Mouse (Mus musculus) thymus, adult 2 months (tissue): ENCODE measurements around the gene Psma4. TPM values are rescaled to one million over a fixed set of nuclear protein-coding genes. Genes with fewer than 3 reads are reported as not detected.
A peak's percentile ranks its signal among the peaks of the same experiment; 100 is the strongest.

Experiments used
- DNase-seq: peaks from one replicate; pipeline ENCODE4 v3.0.0; 2021
- H3K27ac ChIP-seq: fragments of 200-500 bp; 2 replicates; pipeline ENCODE4 v1.5.1; 2012; ENCODE audit warnings: low read length, control low read depth; ENCODE audit not compliant: control insufficient read depth, insufficient read depth
- H3K27me3 ChIP-seq: fragments of 200-500 bp; 2 replicates; pipeline ENCODE4 v1.6.1; 2012; ENCODE audit warnings: mild to moderate bottlenecking, low read length, moderate library complexity, mixed read lengths; ENCODE audit not compliant: control insufficient read depth, insufficient read depth
- H3K36me3 ChIP-seq: fragments of 200-500 bp; 2 replicates; pipeline ENCODE4 v1.6.1; 2012; ENCODE audit warnings: mild to moderate bottlenecking, low read length, moderate library complexity; ENCODE audit not compliant: control insufficient read depth, insufficient read depth
- H3K4me1 ChIP-seq: fragments of 200-500 bp; replicated peaks from 2 replicates; pipeline ENCODE4 v1.6.1; 2012; ENCODE audit warnings: low read length; ENCODE audit not compliant: control insufficient read depth, insufficient read depth
- H3K4me3 ChIP-seq: fragments of 200-500 bp; 2 replicates; pipeline ENCODE4 v1.5.1; 2012; ENCODE audit warnings: mild to moderate bottlenecking, low read length, control low read depth, moderate library complexity; ENCODE audit not compliant: control insufficient read depth, insufficient read depth
- CTCF ChIP-seq: fragments of 200-500 bp; IDR thresholded peaks from 2 replicates; pipeline ENCODE4 v1.5.1; 2012; ENCODE audit warnings: mild to moderate bottlenecking, control low read depth, low read length, moderate library complexity, borderline replicate concordance; ENCODE audit not compliant: control insufficient read depth, poor library complexity, insufficient read depth; ENCODE audit errors: extremely low read depth
- POLR2A ChIP-seq: fragments of 200-500 bp; IDR thresholded peaks from 2 replicates; pipeline ENCODE4 v1.6.1; 2012; ENCODE audit warnings: mild to moderate bottlenecking, low read length, control low read depth, moderate library complexity; ENCODE audit not compliant: control insufficient read depth, poor library complexity, insufficient read depth; ENCODE audit errors: extremely low read depth
- WGBS: fragments of 180-500 bp; shearing (Covaris S2); methylation state at CpG from one replicate; pipeline ENCODE4 v1.1.7; 2018; 5-methylcytosine and 5-hydroxymethylcytosine counted together
- polyA plus RNA-seq: library from polyadenylated mRNA; depleted of rRNA; stranded (reverse); fragments of >200 nt; gene quantifications from 2 replicates; pipeline ENCODE4 v1.2.3, GENCODE M21; 2012; rRNA removed

The Psma4 gene
- polyA plus RNA-seq, 1 experiment, result 92.4 TPM

DNA sequence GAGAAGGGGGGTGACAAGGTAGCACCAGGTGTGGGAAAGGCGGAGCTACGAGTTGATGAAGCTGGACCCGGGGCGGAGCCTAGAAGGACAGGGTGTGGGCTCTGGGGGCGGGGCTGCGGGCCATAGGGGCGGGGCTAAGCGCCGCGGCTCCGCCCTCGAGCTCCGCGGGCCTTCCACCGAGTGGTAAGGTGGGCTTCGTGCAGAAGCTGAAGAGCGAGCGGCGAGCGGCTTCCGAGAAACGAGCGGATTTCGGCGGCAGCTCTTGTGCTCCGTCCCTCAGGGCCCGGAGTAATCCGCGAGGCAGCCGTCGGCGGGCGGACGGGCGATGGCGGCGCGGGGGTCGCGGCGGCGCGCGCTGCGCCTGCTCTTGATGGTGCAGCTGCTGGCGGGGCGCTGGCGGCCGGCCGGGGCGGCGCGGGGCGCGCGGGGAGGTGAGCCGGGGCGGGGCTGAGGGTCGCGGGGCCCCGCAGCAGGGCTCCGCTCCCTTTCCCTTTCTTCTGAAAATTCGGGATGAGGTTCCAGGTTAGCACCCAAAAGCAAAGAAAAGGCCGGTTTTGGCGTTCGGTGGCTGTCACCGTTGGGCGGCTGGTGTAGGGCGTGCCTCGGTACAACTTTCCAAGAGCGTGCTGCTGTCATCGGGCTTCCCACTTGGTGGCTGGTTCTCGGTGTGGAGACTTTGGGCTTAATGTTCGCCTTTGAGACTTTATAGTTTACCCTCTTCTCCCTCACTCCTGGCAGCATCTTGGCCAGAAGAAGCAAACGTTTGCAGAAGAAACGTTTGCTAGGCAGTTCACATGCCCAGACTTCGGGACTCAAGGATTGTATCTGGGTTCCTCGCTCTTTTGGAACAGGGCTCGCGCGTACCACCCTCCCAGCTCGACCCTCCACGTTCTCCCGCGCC lies 31.0 kb downstream of the Psma4 start:
- H3K27me3 ChIP-seq, result peaks cover 12% of the 10 kb centered on the region
- WGBS, result 2% methylated on average over 85 of the region's 85 CpGs
- peak; percentile 20 for DNase-seq
- H3K36me3 ChIP-seq, result no peaks in the 10 kb centered on the region
- no peak overlapping the region for H3K27ac ChIP-seq
- TF ChIP-seq CTCF (no peak), POLR2A (no peak)
- peaks cover 5% of the 10 kb centered on the region; the same call in 1 of the 2 replicates for H3K4me1 ChIP-seq
- peak overlapping the region; percentile 34 for H3K4me3 ChIP-seq

DNA sequence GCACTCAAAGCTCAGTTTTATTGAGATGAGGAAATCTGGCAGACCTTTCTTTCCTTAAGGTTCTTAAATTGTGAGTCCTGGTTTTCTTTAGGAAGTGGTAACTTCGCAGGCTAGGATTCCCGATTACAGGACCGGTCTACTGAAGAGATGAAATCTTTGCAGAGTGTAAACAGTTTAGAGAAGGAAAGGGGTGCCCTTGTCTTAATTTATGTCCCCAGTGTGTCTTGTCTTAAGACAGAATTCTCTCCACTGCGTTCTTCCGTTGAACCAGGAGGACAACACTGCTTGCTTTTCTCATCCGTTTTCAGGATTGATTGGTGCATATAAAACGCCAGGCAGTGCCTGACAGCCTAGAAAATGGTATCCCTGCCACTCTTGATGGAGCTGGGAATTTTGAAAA lies 31.8 kb downstream of the Psma4 start:
- WGBS, result 26% methylated on average over 7 of the region's 7 CpGs
- TF ChIP-seq CTCF, result no peak
- TF ChIP-seq POLR2A, result no peak
- peaks cover 5% of the 10 kb centered on the region; the same call in 1 of the 2 replicates for H3K4me1 ChIP-seq
- no peaks in the 10 kb centered on the region for H3K36me3 ChIP-seq
- H3K4me3 ChIP-seq, result no peak overlapping the region
- H3K27me3 ChIP-seq, result peaks cover 12% of the 10 kb centered on the region
- no peak overlapping the region for H3K27ac ChIP-seq
- no peak for DNase-seq

DNA sequence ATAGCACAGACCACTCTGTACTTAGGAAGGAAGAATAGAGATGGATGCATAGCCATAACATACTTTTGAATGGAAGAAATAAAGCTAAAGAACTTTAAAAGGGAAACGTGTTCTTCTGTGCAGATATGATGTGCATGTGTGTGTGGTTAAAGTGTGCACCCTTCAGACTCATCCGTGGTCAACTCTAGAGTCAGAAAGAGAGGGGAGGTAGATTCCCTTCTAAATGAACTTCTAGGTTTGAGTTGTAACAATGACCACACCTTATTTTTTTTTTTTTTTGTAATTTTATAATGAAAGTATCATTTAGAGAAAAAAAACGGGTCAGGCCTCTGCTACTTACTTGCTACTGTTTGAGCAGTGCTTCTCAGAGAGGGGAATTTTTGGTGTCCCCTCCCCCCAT lies 39.8 kb downstream of the Psma4 start:
- TF ChIP-seq CTCF (no peak), POLR2A (no peak)
- no peak overlapping the region for H3K4me3 ChIP-seq
- 69% methylated on average over 3 of the region's 3 CpGs for WGBS
- no peak for DNase-seq
- no peak overlapping the region for H3K27ac ChIP-seq
- no peaks in the 10 kb centered on the region for H3K27me3 ChIP-seq
- H3K36me3 ChIP-seq, result no peaks in the 10 kb centered on the region
- H3K4me1 ChIP-seq, result no peaks in the 10 kb centered on the region

DNA sequence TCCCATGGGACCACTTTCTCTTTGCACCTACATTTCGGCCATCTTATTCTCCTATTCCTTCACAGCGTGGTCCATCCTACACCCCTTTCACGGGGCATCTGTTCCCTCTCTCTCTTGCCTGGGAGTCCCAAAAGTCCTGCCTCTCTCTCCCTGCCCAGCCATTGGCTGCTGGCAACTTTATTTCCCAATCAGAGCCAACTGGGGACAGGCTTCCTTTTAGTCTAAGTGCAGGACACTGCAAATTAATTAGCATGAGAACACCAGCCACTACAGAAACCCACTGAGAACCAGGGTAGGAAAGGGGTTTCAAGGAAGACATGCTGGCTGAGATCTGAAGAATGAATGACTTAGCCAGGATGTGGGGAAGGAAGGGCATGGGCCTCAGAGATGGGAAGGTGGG lies 43.8 kb downstream of the Psma4 start:
- H3K36me3 ChIP-seq, result no peaks in the 10 kb centered on the region
- H3K4me3 ChIP-seq, result no peak overlapping the region
- H3K27me3 ChIP-seq, result no peaks in the 10 kb centered on the region
- DNase-seq, result no peak
- no peaks in the 10 kb centered on the region for H3K4me1 ChIP-seq
- WGBS, result 66% methylated on average over 3 of the region's 3 CpGs
- no peak for TF ChIP-seq POLR2A
- TF ChIP-seq CTCF, result no peak
- no peak overlapping the region for H3K27ac ChIP-seq

DNA sequence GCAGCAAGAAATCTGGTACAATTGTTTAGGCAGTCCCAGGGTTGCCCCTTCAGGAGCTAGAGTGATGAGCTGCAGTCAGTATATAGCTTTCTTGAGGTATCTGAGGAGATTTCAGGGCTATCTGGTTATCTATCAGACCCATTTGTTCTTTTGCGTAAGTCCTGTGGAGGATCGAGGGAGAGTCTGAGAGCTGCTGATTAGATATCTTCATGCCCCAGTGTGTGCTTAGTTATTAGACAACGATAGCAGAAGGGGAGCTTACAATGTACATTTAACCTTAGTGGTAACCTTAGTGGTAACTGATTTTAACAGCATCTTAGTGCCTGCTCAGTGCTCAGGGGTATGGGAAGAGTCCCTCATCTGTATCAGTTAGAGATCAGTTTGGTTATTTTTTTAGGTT lies 45.1 kb downstream of the Psma4 start:
- Histone ChIP-seq H3K36me3 (no peaks in the 10 kb centered on the region), H3K4me3 (no peak overlapping the region), H3K4me1 (no peaks in the 10 kb centered on the region), H3K27ac (no peak overlapping the region), H3K27me3 (no peaks in the 10 kb centered on the region)
- 87% methylated on average over 3 of the region's 3 CpGs for WGBS
- DNase-seq, result no peak
- TF ChIP-seq POLR2A (no peak), CTCF (no peak)

DNA sequence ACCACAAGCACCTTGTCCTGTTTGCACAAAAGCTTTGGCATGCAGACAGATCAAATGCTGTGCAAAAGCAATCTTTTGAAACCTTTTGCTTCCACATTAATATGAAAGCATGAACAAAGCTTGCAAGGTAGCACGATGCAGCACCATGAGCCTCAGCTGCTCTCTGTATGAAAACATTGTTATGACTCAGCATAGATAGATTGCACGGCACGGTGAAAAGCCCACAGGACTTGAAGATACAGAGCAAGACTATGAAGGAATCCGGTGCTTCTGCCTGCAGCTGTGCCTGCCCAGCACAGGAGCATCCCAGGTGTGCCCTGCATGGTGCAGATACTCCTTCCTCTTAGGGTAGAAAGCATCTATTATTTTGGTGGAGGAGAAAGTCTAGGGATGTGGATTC lies 53.0 kb downstream of the Psma4 start:
- Histone ChIP-seq H3K36me3 (no peaks in the 10 kb centered on the region), H3K27me3 (no peaks in the 10 kb centered on the region), H3K4me1 (no peaks in the 10 kb centered on the region), H3K4me3 (no peak overlapping the region), H3K27ac (no peak overlapping the region)
- WGBS, result 63% methylated on average over 4 of the region's 4 CpGs
- DNase-seq, result no peak
- no peak for TF ChIP-seq CTCF

Other genes with a start within 250 kb of the Psma4 start
- 42.2 and 49.7 TPM in 2 replicates for gene Wdr61, start 216.3 kb upstream of the Psma4 start, polyA plus RNA-seq
- 2.8 and 5.4 TPM in 2 replicates for gene Crabp1, start 186.0 kb upstream of the Psma4 start, polyA plus RNA-seq
- gene Ireb2, start 87.0 kb upstream of the Psma4 start, polyA plus RNA-seq, result 8.9 and 11.5 TPM in 2 replicates
- 0.17 and 0.22 TPM in 2 replicates for gene Hykk, start 33.5 kb upstream of the Psma4 start, polyA plus RNA-seq
- not detected in 2 replicates for gene AY074887, start 208 bp downstream of the Psma4 start, polyA plus RNA-seq
- 0.13 and 0.14 TPM in 2 replicates for gene Chrna5, start 30.1 kb downstream of the Psma4 start, polyA plus RNA-seq
- gene Chrna3, start 75.8 kb downstream of the Psma4 start, polyA plus RNA-seq, result 0.09 TPM in 2 replicates
- 0.39 and 0.57 TPM in 2 replicates for gene Chrnb4, start 98.0 kb downstream of the Psma4 start, polyA plus RNA-seq
- 9.7 and 12.2 TPM in 2 replicates for gene Ube2q2, start 198.1 kb downstream of the Psma4 start, polyA plus RNA-seq